In the genomic region with DNA sequence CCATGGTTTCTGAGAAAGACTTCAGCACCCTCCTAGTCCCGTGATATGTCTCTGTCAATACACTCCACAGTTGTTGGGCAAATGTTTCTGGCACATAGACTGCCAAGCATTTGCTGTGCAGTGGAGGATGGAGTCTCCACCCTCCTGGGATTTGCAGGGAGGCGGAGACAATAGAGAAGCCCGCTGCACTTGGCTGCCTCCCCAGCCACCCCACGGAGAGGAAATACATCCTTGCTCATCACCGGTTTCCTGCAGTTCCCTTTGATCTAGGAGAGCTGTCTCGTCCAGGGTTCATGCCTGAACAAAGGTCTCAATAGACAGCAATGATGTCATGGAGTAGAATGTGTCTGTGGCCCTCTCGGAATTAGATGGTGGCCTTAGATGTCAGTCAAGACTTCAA, we compare ENCODE assay signal across 8 mouse cellular contexts. TPM values are rescaled to one million over a fixed set of nuclear protein-coding genes. Genes with fewer than 3 reads are reported as not detected.
A peak's percentile ranks its signal among the peaks of the same experiment; 100 is the strongest.
DNase-seq lines count a peak whose midpoint lies in the region; ATAC-seq lines count a peak whose summit lies in the region.
"Had no signal": no experiment of that assay in that cellular context is flagged by ENCODE, and none has a peak within 500 bp of the region (broad histone marks: within the 10 kb centered on the region; RNA-seq: fewer than 3 reads in every experiment).

No protein-coding gene starts in this region.

- H3K4me2 ChIP-seq in neural tube, embryonic 14.5 days (ENCODE audit: low read depth, low read length): no peak overlapping the region

- H3K27me3 ChIP-seq in neural tube, embryonic 14.5 days (ENCODE audit: control insufficient read depth, insufficient read depth, low read length): peaks cover 6% of the 10 kb centered on the region

- no peaks in the 10 kb centered on the region for H3K9me3 ChIP-seq in neural tube, embryonic 14.5 days (ENCODE audit: control insufficient read depth, low read length)

- 13% methylated on average over 7 of the region's 7 CpGs for WGBS in neural tube, embryonic 14.5 days

- ATAC-seq in neural tube, embryonic 14.5 days (ENCODE audit: low read depth): peak; percentile 29; the same call in 1 of the 2 replicates

- H3K4me1 ChIP-seq in neural tube, embryonic 14.5 days (ENCODE audit: control insufficient read depth, insufficient read depth, low read length): no peaks in the 10 kb centered on the region

- intact Hi-C loops in left cerebral cortex, postnatal 36 days (cut with DNase I): no loop called here

- H3K27ac ChIP-seq in neural tube, embryonic 14.5 days (ENCODE audit: low read depth, low read length): no peak overlapping the region

- no peak overlapping the region for H3K4me3 ChIP-seq in neural tube, embryonic 14.5 days (ENCODE audit: low read depth, low read length)

- H3K36me3 ChIP-seq in neural tube, embryonic 14.5 days (ENCODE audit: control insufficient read depth, insufficient read depth, low read length): no peaks in the 10 kb centered on the region

- peak; percentile 16 for DNase-seq in right cerebral cortex, postnatal 4 days
- no peak for DNase-seq in right cerebral cortex, adult 18-20 months
- peak; percentile 77 for DNase-seq in adipocyte (ENCODE audit: low spot score)
- peak; percentile 32 for DNase-seq in gastrocnemius, postnatal 10 days
- DNase-seq in kidney, adult 9 months: peak; percentile 89
- no peak for DNase-seq in left cerebral cortex, postnatal 36 days (ENCODE audit: low spot score in 2 of 2)

- H3K9ac ChIP-seq in neural tube, embryonic 14.5 days (replicated peaks; ENCODE audit: low read depth, low read length): no peak overlapping the region

RNA-seq across cellular contexts. Expression of a gene that starts 4.9 kb away (rescaled TPM):
- 1 to 10 TPM; 5.0 to 7.9 TPM for total RNA-seq in gastrocnemius, postnatal 10 days (2021)
- polyA plus RNA-seq in neural tube, embryonic 14.5 days (2014; fragmentation: Nextera tagmentation; extraction: Ambion mirVana): 0.88 and 2.8 TPM in 2 replicates
- 1 to 10 TPM in 1 of 2 experiments, under 1 TPM in 1; 0.96 to 1.3 TPM for total RNA-seq in left cerebral cortex, postnatal 36 days (2021)
- polyA plus RNA-seq: liver, adult 2 months had no signal

RNA-seq across cellular contexts. Expression of a gene that starts 38.5 kb away (rescaled TPM):
- 1 to 10 TPM; 2.9 to 3.3 TPM for total RNA-seq in gastrocnemius, postnatal 10 days (2021)
- 6.5 and 6.8 TPM in 2 replicates for polyA plus RNA-seq in neural tube, embryonic 14.5 days (2014; fragmentation: Nextera tagmentation; extraction: Ambion mirVana)
- total RNA-seq in left cerebral cortex, postnatal 36 days (2021): 1 to 10 TPM; 4.5 to 6.1 TPM

Comparison
In these comparisons a context has a peak if more than half of its experiments do, and no peak if none do; other contexts are left out.
1. DNase-seq: peak in right cerebral cortex, postnatal 4 days (single experiment), adipocyte (single experiment), gastrocnemius, postnatal 10 days (single experiment) and kidney, adult 9 months (single experiment); none in right cerebral cortex, adult 18-20 months (single experiment) and left cerebral cortex, postnatal 36 days (0 of 2).